Mouse (Mus musculus) right cerebral cortex, adult 2 months (tissue): ENCODE measurements around the gene Cep72.
"Not testable (repeated sequence)": the region's sequence is repeated elsewhere in the genome, so short reads cannot be mapped to it uniquely, and the experiment has no call there.

Source experiments
- DNase-seq, 2 experiments: peaks; one replicate each; pipeline ENCODE4 v3.0.0; 2021 to 2022; ENCODE audit warnings: low spot score in 2 of 2

Cep72 gene

GRCm38 (mm10) chr13:74061613-74062377 is at the start of gene Cep72:
Gene Cep72 (minus strand): TSS chr13:74062299.
- DNase-seq, result peak; percentile 85 to 89

GRCm38 (mm10) chr13:74107410-74107809 is 45.3 kb upstream of the Cep72 start:
- DNase-seq, result no peak

GRCm38 (mm10) chr13:74104417-74104816 is 42.3 kb upstream of the Cep72 start:
- no peak for DNase-seq

- DNase-seq, result peak in 1 of 2 experiments; percentile 10
These were observed 40.9 kb upstream of the Cep72 start for GRCm38 (mm10) chr13:74102831-74103582.

- no peak for DNase-seq
These were observed 40.2 kb upstream of the Cep72 start for GRCm38 (mm10) chr13:74102108-74102830.

- DNase-seq, result no peak
These were observed 36.8 kb upstream of the Cep72 start for GRCm38 (mm10) chr13:74098913-74099312.

- peak; percentile 51 to 75 for DNase-seq
These were observed 34.7 kb upstream of the Cep72 start for GRCm38 (mm10) chr13:74096715-74097363.

- DNase-seq, result no peak
These were observed 33.8 kb upstream of the Cep72 start for GRCm38 (mm10) chr13:74095936-74096335.

- DNase-seq, result no peak
These were observed 28.2 kb upstream of the Cep72 start for GRCm38 (mm10) chr13:74090265-74090664.

GRCm38 (mm10) chr13:74073369-74073768 is 11.3 kb upstream of the Cep72 start:
- no peak for DNase-seq

GRCm38 (mm10) chr13:74071714-74072113 is 9.6 kb upstream of the Cep72 start:
- DNase-seq, result no peak

- DNase-seq, result not testable (repeated sequence)
These were observed 9.1 kb upstream of the Cep72 start for GRCm38 (mm10) chr13:74071244-74071643.

GRCm38 (mm10) chr13:74066576-74066975 is 4.5 kb upstream of the Cep72 start:
- DNase-seq, result no peak

- no peak for DNase-seq
These were observed 1.4 kb upstream of the Cep72 start for GRCm38 (mm10) chr13:74063340-74064050.

- no peak for DNase-seq
These were observed 454 bp upstream of the Cep72 start for GRCm38 (mm10) chr13:74062378-74063128.

GRCm38 (mm10) chr13:74058081-74058480 is 4.0 kb downstream of the Cep72 start:
- DNase-seq, result peak; percentile 23 to 28

- DNase-seq, result no peak
These were observed 5.9 kb downstream of the Cep72 start for GRCm38 (mm10) chr13:74056194-74056593.

- no peak for DNase-seq
These were observed 22.2 kb downstream of the Cep72 start for GRCm38 (mm10) chr13:74039926-74040325.

GRCm38 (mm10) chr13:74035776-74036175 is 26.3 kb downstream of the Cep72 start:
- no peak for DNase-seq

- DNase-seq, result no peak
These were observed 27.3 kb downstream of the Cep72 start for GRCm38 (mm10) chr13:74034756-74035155.
